Mouse (Mus musculus) midbrain, embryonic 13.5 days (tissue): Measurements from ENCODE around the gene Ccdc50. TPM values are rescaled to one million over a fixed set of nuclear protein-coding genes. Genes with fewer than 3 reads are reported as not detected.

Experiments
- ATAC-seq: fragments of 200-750 bp; cut with Nextera tagmentation; 2 replicates; pipeline ENCODE4 v1.8.0; 2017; ENCODE audit warnings: mild to moderate bottlenecking, moderate TSS enrichment, moderate library complexity
- H3K27ac ChIP-seq: fragments of 300-500 bp; sonication (generic); 2 replicates; pipeline ENCODE4 v1.5.1; 2015; ENCODE audit warnings: inconsistent platforms, mild to moderate bottlenecking, moderate library complexity
- H3K27me3 ChIP-seq: fragments of 300-500 bp; sonication (generic); 2 replicates; pipeline ENCODE4 v1.6.1; 2015; ENCODE audit warnings: mild to moderate bottlenecking, inconsistent platforms
- H3K36me3 ChIP-seq: fragments of 300-500 bp; sonication (generic); 2 replicates; pipeline ENCODE4 v1.6.1; 2015; ENCODE audit warnings: mild to moderate bottlenecking, inconsistent platforms
- H3K4me1 ChIP-seq: fragments of 300-500 bp; sonication (generic); replicated peaks from 2 replicates; pipeline ENCODE4 v1.6.1; 2015; ENCODE audit warnings: inconsistent platforms
- H3K4me2 ChIP-seq: fragments of 300-500 bp; sonication (generic); replicated peaks from 2 replicates; pipeline ENCODE4 v1.6.1; 2015; ENCODE audit warnings: moderate library complexity, mild to moderate bottlenecking, inconsistent platforms
- H3K4me3 ChIP-seq: fragments of 300-500 bp; sonication (generic); replicated peaks from 2 replicates; pipeline ENCODE4 v1.5.1; 2015; ENCODE audit warnings: mild to moderate bottlenecking, inconsistent platforms
- H3K9ac ChIP-seq: fragments of 300-500 bp; sonication (generic); replicated peaks from 2 replicates; pipeline ENCODE4 v1.6.1; 2015; ENCODE audit warnings: mild to moderate bottlenecking, inconsistent platforms
- H3K9me3 ChIP-seq: fragments of 300-500 bp; sonication (generic); 2 replicates; pipeline ENCODE4 v1.6.1; 2016; ENCODE audit warnings: mild to moderate bottlenecking, inconsistent platforms
- WGBS: fragments of 180-500 bp; shearing (Covaris S2); methylation state at CpG from one replicate; pipeline ENCODE4 v1.1.7; 2015; 5-methylcytosine and 5-hydroxymethylcytosine counted together
- polyA plus RNA-seq: library from polyadenylated mRNA; unstranded; fragments of >200 nt; fragmentation: Nextera tagmentation; extraction: Ambion mirVana; gene quantifications from 2 replicates; pipeline ENCODE4 v1.2.1, GENCODE M21; 2015

The Ccdc50 gene
- polyA plus RNA-seq, 1 experiment from 2014 or later: 53.9 TPM

DNA sequence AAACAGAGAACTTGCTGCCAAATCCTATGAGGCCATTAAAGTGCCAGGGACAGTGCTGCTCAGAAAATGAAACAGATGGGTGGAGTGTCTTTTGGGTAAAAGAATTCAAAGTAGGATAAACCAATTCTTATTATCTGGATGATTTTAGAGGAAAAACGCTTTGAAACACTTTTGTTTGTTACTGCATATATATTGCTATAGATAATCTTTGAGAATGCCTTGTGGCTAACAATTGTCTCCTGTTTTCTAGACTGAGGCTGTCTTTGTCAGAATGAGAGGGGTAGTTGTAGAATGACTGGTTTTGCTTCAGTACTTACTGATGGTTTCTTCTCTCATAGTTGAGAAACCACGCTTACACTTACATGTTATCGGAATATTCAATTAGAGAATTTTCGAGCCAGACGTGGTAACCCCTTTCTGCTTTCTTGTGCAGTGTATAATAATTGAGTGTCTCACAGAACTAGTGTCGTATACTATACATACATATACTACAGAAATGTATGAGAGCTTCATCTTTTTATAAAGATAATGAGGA is 11.1 kb downstream of the Ccdc50 start:
- no peak overlapping the region for H3K4me3 ChIP-seq
- H3K27me3 ChIP-seq: no peaks in the 10 kb centered on the region
- no peaks in the 10 kb centered on the region for H3K36me3 ChIP-seq
- no peaks in the 10 kb centered on the region for H3K4me1 ChIP-seq
- no peak for ATAC-seq
- H3K4me2 ChIP-seq: no peak overlapping the region
- no peak overlapping the region for H3K9ac ChIP-seq
- WGBS: 91% methylated on average over 6 of the region's 6 CpGs
- 0 out of 2 replicates have a peak, but pooled peaks cover 3% of the 10 kb centered on the region for H3K9me3 ChIP-seq
- no peak overlapping the region for H3K27ac ChIP-seq

DNA sequence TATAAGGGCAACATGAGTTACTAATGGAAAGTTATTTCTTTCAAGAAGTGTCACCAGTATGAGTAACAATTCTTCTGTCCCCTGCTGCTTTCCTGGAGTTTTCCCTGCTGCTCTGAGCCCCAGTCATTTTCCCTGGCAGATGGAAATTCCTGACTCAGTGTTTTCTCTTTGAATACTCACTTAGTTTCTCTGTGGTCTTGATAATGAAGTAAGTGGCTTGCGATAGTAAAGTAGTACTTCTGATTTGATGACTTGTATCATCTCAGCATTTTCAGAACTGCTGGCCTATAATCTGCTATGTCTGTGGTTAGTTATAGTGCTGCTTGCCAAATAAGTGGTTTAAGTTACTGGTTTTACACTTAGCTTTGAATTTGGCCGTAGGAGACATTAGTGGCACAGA is 12.9 kb downstream of the Ccdc50 start:
- H3K4me2 ChIP-seq: no peak overlapping the region
- H3K27ac ChIP-seq: no peak overlapping the region
- no peaks in the 10 kb centered on the region for H3K9me3 ChIP-seq
- ATAC-seq: no peak
- H3K27me3 ChIP-seq: no peaks in the 10 kb centered on the region
- H3K4me3 ChIP-seq: no peak overlapping the region
- H3K9ac ChIP-seq: no peak overlapping the region
- H3K4me1 ChIP-seq: no peaks in the 10 kb centered on the region
- 99% methylated on average over 2 of the region's 2 CpGs for WGBS
- peaks cover 10% of the 10 kb centered on the region for H3K36me3 ChIP-seq

GRCm38 (mm10) chr16:27404107-27404506 is 15.4 kb downstream of the Ccdc50 start:
- Histone ChIP-seq H3K4me2 (no peak overlapping the region), H3K36me3 (peaks cover 23% of the 10 kb centered on the region), H3K4me3 (no peak overlapping the region), H3K9me3 (no peaks in the 10 kb centered on the region), H3K27ac (no peak overlapping the region), H3K27me3 (no peaks in the 10 kb centered on the region), H3K4me1 (no peaks in the 10 kb centered on the region), H3K9ac (no peak overlapping the region)
- ATAC-seq: no peak

DNA sequence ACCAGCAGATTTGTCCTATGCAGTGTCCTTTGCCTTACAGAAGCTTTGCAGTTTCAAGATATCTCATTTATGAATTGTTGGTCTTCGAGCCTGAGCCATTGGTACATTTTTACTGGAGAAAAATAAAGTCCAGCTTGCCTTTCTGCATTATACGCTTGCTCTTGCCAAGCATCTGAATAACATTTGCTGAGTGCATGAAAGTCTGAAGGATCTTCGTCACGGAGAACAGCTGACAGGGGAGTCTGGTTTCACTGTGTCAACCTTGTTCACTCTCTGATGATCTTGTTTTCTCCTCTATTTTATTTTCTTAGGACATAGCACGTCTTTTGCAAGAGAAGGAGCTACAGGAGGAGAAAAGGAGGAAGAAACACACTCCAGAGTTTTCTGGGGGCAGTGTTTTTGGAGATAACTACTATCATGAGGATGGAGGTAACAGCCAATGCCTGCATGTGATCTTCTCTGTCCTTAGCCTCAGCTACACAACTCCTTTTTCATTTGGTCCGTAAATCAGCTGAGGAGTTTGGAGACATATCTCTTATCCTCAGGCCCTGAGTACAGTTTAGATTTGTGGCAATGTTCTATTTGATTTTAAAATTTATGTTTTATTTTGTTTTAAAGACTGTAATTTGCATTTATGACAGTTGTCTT is 28.4 kb downstream of the Ccdc50 start:
- H3K4me3 ChIP-seq: no peak overlapping the region
- ATAC-seq: no peak
- no peak overlapping the region for H3K9ac ChIP-seq
- peaks cover 75% of the 10 kb centered on the region for H3K36me3 ChIP-seq
- WGBS: 94% methylated on average over 6 of the region's 6 CpGs
- no peaks in the 10 kb centered on the region for H3K27me3 ChIP-seq
- H3K27ac ChIP-seq: no peak overlapping the region
- no peaks in the 10 kb centered on the region for H3K4me1 ChIP-seq
- H3K4me2 ChIP-seq: no peak overlapping the region
- H3K9me3 ChIP-seq: peaks cover 3% of the 10 kb centered on the region; the same call in 1 of the 2 replicates

DNA sequence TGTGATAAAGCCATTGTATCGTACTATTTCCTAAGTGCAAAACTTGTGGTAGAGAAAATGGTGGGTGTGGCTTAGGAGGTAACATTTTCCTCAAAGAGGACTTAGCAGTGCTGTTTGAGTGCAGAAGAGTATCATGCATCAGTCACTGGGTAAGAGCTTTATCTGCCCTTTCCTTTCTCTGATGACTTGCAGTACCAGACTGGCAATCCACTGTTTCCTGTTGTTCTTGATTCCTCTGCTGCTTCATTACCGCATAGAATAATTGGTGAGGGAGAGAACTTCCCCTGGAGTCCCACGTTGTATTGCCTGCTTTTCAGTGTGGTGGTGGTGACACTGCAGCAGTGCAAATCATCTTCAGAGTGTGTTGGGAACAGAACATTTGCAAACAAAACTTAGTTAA is 29.0 kb downstream of the Ccdc50 start:
- H3K4me2 ChIP-seq: no peak overlapping the region
- H3K27ac ChIP-seq: no peak overlapping the region
- no peak for ATAC-seq
- H3K4me1 ChIP-seq: no peaks in the 10 kb centered on the region
- H3K4me3 ChIP-seq: no peak overlapping the region
- H3K36me3 ChIP-seq: peaks cover 76% of the 10 kb centered on the region
- 93% methylated on average over 3 of the region's 3 CpGs for WGBS
- no peak overlapping the region for H3K9ac ChIP-seq
- peaks cover 3% of the 10 kb centered on the region; the same call in 1 of the 2 replicates for H3K9me3 ChIP-seq
- no peaks in the 10 kb centered on the region for H3K27me3 ChIP-seq

DNA sequence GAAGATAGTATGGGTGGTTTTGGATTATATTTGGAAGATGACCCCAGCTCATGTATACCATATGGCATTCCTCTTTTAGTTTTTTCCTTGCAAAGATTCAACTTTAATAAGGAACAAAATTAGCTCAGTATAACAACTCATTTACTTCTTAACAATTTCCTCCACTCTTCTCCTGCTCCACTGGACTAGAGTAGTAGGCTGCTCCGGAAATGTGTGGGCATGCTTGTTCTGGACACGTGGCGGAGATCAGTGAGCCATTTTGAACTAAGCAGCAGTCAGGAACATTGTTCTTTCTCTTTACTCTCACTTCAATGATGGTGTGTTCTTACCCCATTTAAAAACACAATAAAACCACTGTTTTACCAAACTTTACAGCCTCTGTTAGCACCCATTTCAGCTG is 32.3 kb downstream of the Ccdc50 start:
- Histone ChIP-seq H3K4me1 (no peaks in the 10 kb centered on the region), H3K4me2 (no peak overlapping the region), H3K9me3 (peaks cover 3% of the 10 kb centered on the region; the same call in 1 of the 2 replicates), H3K27me3 (no peaks in the 10 kb centered on the region), H3K4me3 (no peak overlapping the region), H3K27ac (no peak overlapping the region), H3K36me3 (peaks cover 49% of the 10 kb centered on the region), H3K9ac (no peak overlapping the region)
- over 99% methylated on average over 3 of the region's 3 CpGs for WGBS
- no peak for ATAC-seq

- no peak overlapping the region for H3K9ac ChIP-seq
- H3K4me2 ChIP-seq: no peak overlapping the region
- peaks cover 42% of the 10 kb centered on the region for H3K36me3 ChIP-seq
- no peaks in the 10 kb centered on the region for H3K27me3 ChIP-seq
- H3K4me3 ChIP-seq: no peak overlapping the region
- H3K4me1 ChIP-seq: no peaks in the 10 kb centered on the region
- ATAC-seq: no peak
- H3K27ac ChIP-seq: no peak overlapping the region
- WGBS: 88% methylated on average over 3 of the region's 3 CpGs
- H3K9me3 ChIP-seq: no peaks in the 10 kb centered on the region
Observed at GRCm38 (mm10) chr16:27435034-27435433, 46.4 kb downstream of the Ccdc50 start.

- no peak for ATAC-seq
- Histone ChIP-seq H3K9ac (no peak overlapping the region), H3K4me3 (no peak overlapping the region), H3K4me2 (no peak overlapping the region), H3K36me3 (peaks cover 58% of the 10 kb centered on the region), H3K4me1 (no peaks in the 10 kb centered on the region), H3K9me3 (no peaks in the 10 kb centered on the region), H3K27ac (no peak overlapping the region), H3K27me3 (no peaks in the 10 kb centered on the region)
- WGBS: 94% methylated on average over 3 of the region's 3 CpGs
Observed at GRCm38 (mm10) chr16:27443941-27444340, 55.3 kb downstream of the Ccdc50 start.

DNA sequence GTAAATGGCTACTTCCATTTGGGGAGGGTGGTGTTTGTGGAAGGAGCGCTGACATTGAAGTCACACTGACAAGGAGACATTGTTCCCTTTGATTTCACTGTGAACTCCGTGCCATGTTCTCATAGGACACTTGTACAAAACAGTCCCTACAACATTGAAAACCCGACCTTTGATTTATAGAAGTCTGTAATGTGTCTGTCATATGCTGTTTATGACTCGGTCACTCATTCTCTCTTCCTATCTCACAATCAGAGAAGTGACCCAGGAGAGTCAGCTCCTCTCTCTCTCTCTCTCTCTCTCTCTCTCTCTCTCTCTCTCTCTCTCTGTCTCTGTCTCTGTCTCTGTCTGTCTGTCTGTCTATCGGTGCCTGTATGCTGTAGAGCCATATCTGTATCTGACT is 60.7 kb downstream of the Ccdc50 start:
- Histone ChIP-seq H3K4me2 (no peak overlapping the region), H3K27me3 (no peaks in the 10 kb centered on the region), H3K9me3 (no peaks in the 10 kb centered on the region), H3K4me1 (0 out of 2 replicates have a peak, but pooled peaks cover 3% of the 10 kb centered on the region), H3K4me3 (no peak overlapping the region), H3K36me3 (peaks cover 43% of the 10 kb centered on the region), H3K9ac (no peak overlapping the region), H3K27ac (no peak overlapping the region)
- no peak for ATAC-seq
- WGBS: 93% methylated on average over 5 of the region's 5 CpGs

GRCm38 (mm10) chr16:27450655-27451054 is 62.0 kb downstream of the Ccdc50 start:
- no peak for ATAC-seq

GRCm38 (mm10) chr16:27453396-27453795 is 64.7 kb downstream of the Ccdc50 start:
- Histone ChIP-seq H3K4me2 (no peak overlapping the region), H3K9me3 (no peaks in the 10 kb centered on the region), H3K9ac (no peak overlapping the region), H3K4me1 (0 out of 2 replicates have a peak, but pooled peaks cover 3% of the 10 kb centered on the region), H3K4me3 (no peak overlapping the region), H3K36me3 (peaks cover 14% of the 10 kb centered on the region), H3K27ac (no peak overlapping the region), H3K27me3 (no peaks in the 10 kb centered on the region)
- WGBS: 67% methylated on average over 3 of the region's 3 CpGs
- peak; percentile 66; the same call in 1 of the 2 replicates for ATAC-seq

More at GRCm38 (mm10) chr16:27450655-27451054, 62.0 kb downstream of the Ccdc50 start:
- H3K36me3 ChIP-seq: peaks cover 31% of the 10 kb centered on the region
- no peak overlapping the region for H3K9ac ChIP-seq
- 0 out of 2 replicates have a peak, but pooled peaks cover 3% of the 10 kb centered on the region for H3K4me1 ChIP-seq
- H3K27ac ChIP-seq: no peak overlapping the region
- no peaks in the 10 kb centered on the region for H3K27me3 ChIP-seq
- no peak overlapping the region for H3K4me3 ChIP-seq
- 91% methylated on average over 2 of the region's 2 CpGs for WGBS
- no peaks in the 10 kb centered on the region for H3K9me3 ChIP-seq
- no peak overlapping the region for H3K4me2 ChIP-seq

- Histone ChIP-seq H3K27me3 (no peaks in the 10 kb centered on the region), H3K4me1 (0 out of 2 replicates have a peak, but pooled peaks cover 3% of the 10 kb centered on the region), H3K4me3 (no peak overlapping the region), H3K36me3 (peaks cover 14% of the 10 kb centered on the region), H3K27ac (no peak overlapping the region), H3K9ac (no peak overlapping the region), H3K4me2 (no peak overlapping the region), H3K9me3 (no peaks in the 10 kb centered on the region)
- no peak for ATAC-seq
- 81% methylated on average over 2 of the region's 2 CpGs for WGBS
Observed at GRCm38 (mm10) chr16:27453823-27454222, 65.2 kb downstream of the Ccdc50 start.
